Mouse (Mus musculus) ovary, postnatal 36 days (tissue): Measurements from ENCODE around the gene Nnat.
A peak's percentile ranks its signal among the peaks of the same experiment; 100 is the strongest.

ENCODE experiments used
- DNase-seq: peaks from one replicate; pipeline ENCODE4 v3.0.0; 2022; ENCODE audit warnings: low spot score, mixed read lengths

Gene Nnat

GRCm38 (mm10) chr2:157559858-157560257, at the start of gene Nnat:
Gene Nnat (plus strand): TSS chr2:157560078.
- DNase-seq = peak; percentile 63

GRCm38 (mm10) chr2:157512859-157513258, 47.0 kb upstream of the Nnat start:
- DNase-seq = no peak

- DNase-seq = no peak
Observed at GRCm38 (mm10) chr2:157513737-157514208, 46.1 kb upstream of the Nnat start.

GRCm38 (mm10) chr2:157514353-157514752, 45.5 kb upstream of the Nnat start:
- DNase-seq = no peak

- DNase-seq = no peak
Observed at GRCm38 (mm10) chr2:157517526-157517925, 42.4 kb upstream of the Nnat start.

- no peak for DNase-seq
Observed at GRCm38 (mm10) chr2:157518451-157518850, 41.4 kb upstream of the Nnat start.

- peak; percentile 30 for DNase-seq
Observed at GRCm38 (mm10) chr2:157519452-157519851, 40.4 kb upstream of the Nnat start.

- no peak for DNase-seq
Observed at GRCm38 (mm10) chr2:157520496-157520895, 39.4 kb upstream of the Nnat start.

- DNase-seq = no peak
Observed at GRCm38 (mm10) chr2:157522556-157522955, 37.3 kb upstream of the Nnat start.

- DNase-seq = no peak
Observed at GRCm38 (mm10) chr2:157530056-157530955, 29.6 kb upstream of the Nnat start.

GRCm38 (mm10) chr2:157531681-157532426, 28.0 kb upstream of the Nnat start:
- no peak for DNase-seq

GRCm38 (mm10) chr2:157534163-157534562, 25.7 kb upstream of the Nnat start:
- no peak for DNase-seq

GRCm38 (mm10) chr2:157536476-157537081, 23.3 kb upstream of the Nnat start:
- no peak for DNase-seq

- DNase-seq = no peak
Observed at GRCm38 (mm10) chr2:157537118-157537517, 22.8 kb upstream of the Nnat start.

GRCm38 (mm10) chr2:157540073-157540952, 19.6 kb upstream of the Nnat start:
- no peak for DNase-seq

GRCm38 (mm10) chr2:157540953-157541569, 18.8 kb upstream of the Nnat start:
- DNase-seq = no peak

- no peak for DNase-seq
Observed at GRCm38 (mm10) chr2:157541631-157542030, 18.2 kb upstream of the Nnat start.

GRCm38 (mm10) chr2:157542415-157542814, 17.5 kb upstream of the Nnat start:
- DNase-seq = no peak

- no peak for DNase-seq
Observed at GRCm38 (mm10) chr2:157544333-157544888, 15.5 kb upstream of the Nnat start.

GRCm38 (mm10) chr2:157546686-157547085, 13.2 kb upstream of the Nnat start:
- no peak for DNase-seq

GRCm38 (mm10) chr2:157550292-157550691, 9.6 kb upstream of the Nnat start:
- no peak for DNase-seq
